Comparison of ENCODE assay signal across 10 mouse cellular contexts in genomic region chr14:55338500-55338899, GRCm38 (mm10).
DNase-seq lines count a peak whose midpoint lies in the region; ATAC-seq and TF ChIP-seq lines count a peak whose summit lies in the region.
"Had no signal": no experiment of that assay in that cellular context is flagged by ENCODE, and none has a peak within 500 bp of the region (broad histone marks: within the 10 kb centered on the region; RNA-seq: fewer than 3 reads in every experiment).

No protein-coding gene starts in this region.

- no peaks in the 10 kb centered on the region for H3K9me3 ChIP-seq in heart, embryonic 10.5 days
- no peaks in the 10 kb centered on the region for H3K9me3 ChIP-seq in lung, embryonic 14.5 days (ENCODE audit: low read depth, low read length)
- H3K9me3 ChIP-seq in forebrain, postnatal 0 days (ENCODE audit: low read length), result no peaks in the 10 kb centered on the region
- H3K9me3 ChIP-seq: kidney, embryonic 15.5 days; limb, embryonic 12.5 days had no signal

- 30% methylated on average over 7 of the region's 7 CpGs for WGBS in heart, embryonic 10.5 days
- WGBS in lung, embryonic 14.5 days, result 28% methylated on average over 7 of the region's 7 CpGs
- WGBS in lung, adult 2 months, result 23% methylated on average over 7 of the region's 7 CpGs
- WGBS in forebrain, postnatal 0 days, result 14% methylated on average over 7 of the region's 7 CpGs
- WGBS in thymus, adult 2 months, result 55% methylated on average over 7 of the region's 7 CpGs

- no peak for TF ChIP-seq CTCF in lung, embryonic 14.5 days (IDR thresholded peaks at IDR 0.05; ENCODE audit: low read depth)
- TF ChIP-seq CTCF in lung, adult 2 months (IDR thresholded peaks at IDR 0.05; ENCODE audit: insufficient read depth, low read length), result no peak
- no peak for TF ChIP-seq CTCF in brain, embryonic 14.5 days (IDR thresholded peaks at IDR 0.05; ENCODE audit: borderline replicate concordance, extremely low read depth, insufficient read depth, insufficient read length)
- no peak for TF ChIP-seq CTCF in forebrain, postnatal 0 days (IDR thresholded peaks at IDR 0.05; ENCODE audit: low read depth)
- no peak for TF ChIP-seq CTCF in thymus, adult 2 months (IDR thresholded peaks at IDR 0.05; ENCODE audit: borderline replicate concordance, control insufficient read depth, extremely low read depth, insufficient read depth, low read length, poor library complexity)

- no peak for DNase-seq in heart, embryonic 10.5 days (ENCODE audit: low spot score)
- DNase-seq in heart, postnatal 36 days, result no peak
- peak; percentile 16 for DNase-seq in lung, embryonic 14.5 days
- DNase-seq in lung, adult 2 months, result no peak
- DNase-seq in brain, embryonic 14.5 days (ENCODE audit: low read depth), result peak; percentile 80
- peak; percentile 68 for DNase-seq in forebrain, postnatal 0 days
- no peak for DNase-seq in thymus, adult 2 months
- DNase-seq: spleen, adult 18-20 months had no signal

- no peak for ATAC-seq in lung, embryonic 14.5 days (ENCODE audit: insufficient read depth)
- peak; percentile 68 for ATAC-seq in forebrain, postnatal 0 days

- H3K9ac ChIP-seq in lung, embryonic 14.5 days, result no peak overlapping the region
- no peak overlapping the region for H3K9ac ChIP-seq in forebrain, postnatal 0 days
- H3K9ac ChIP-seq: kidney, embryonic 15.5 days had no signal

- H3K4me2 ChIP-seq in lung, embryonic 14.5 days, result no peak overlapping the region
- H3K4me2 ChIP-seq in forebrain, postnatal 0 days (ENCODE audit: low read depth), result no peak overlapping the region
- H3K4me2 ChIP-seq: kidney, embryonic 15.5 days; limb, embryonic 12.5 days had no signal

- 0 out of 2 replicates have a peak overlapping the region, but pooled peaks have one; percentile 47 for H3K27ac ChIP-seq in heart, embryonic 10.5 days
- H3K27ac ChIP-seq in lung, embryonic 14.5 days (ENCODE audit: low read depth), result no peak overlapping the region
- peak overlapping the region; percentile 69 for H3K27ac ChIP-seq in forebrain, postnatal 0 days (ENCODE audit: low read depth, low read length)
- no peak overlapping the region for H3K27ac ChIP-seq in thymus, adult 2 months (ENCODE audit: control insufficient read depth, insufficient read depth, low read length)
- H3K27ac ChIP-seq: kidney, embryonic 15.5 days had no signal

- H3K4me1 ChIP-seq in heart, embryonic 10.5 days, result peaks cover 10% of the 10 kb centered on the region
- no peaks in the 10 kb centered on the region for H3K4me1 ChIP-seq in lung, embryonic 14.5 days (ENCODE audit: insufficient read depth)
- H3K4me1 ChIP-seq in lung, adult 2 months (ENCODE audit: control insufficient read depth, insufficient read depth, low read length), result peaks cover 15% of the 10 kb centered on the region
- peaks cover 15% of the 10 kb centered on the region for H3K4me1 ChIP-seq in forebrain, postnatal 0 days (ENCODE audit: insufficient read depth)
- no peaks in the 10 kb centered on the region for H3K4me1 ChIP-seq in thymus, adult 2 months (replicated peaks; ENCODE audit: control insufficient read depth, insufficient read depth, low read length)
- H3K4me1 ChIP-seq: kidney, embryonic 15.5 days; limb, embryonic 12.5 days had no signal

- H3K36me3 ChIP-seq in heart, embryonic 10.5 days, result no peaks in the 10 kb centered on the region
- no peaks in the 10 kb centered on the region for H3K36me3 ChIP-seq in lung, embryonic 14.5 days (ENCODE audit: insufficient read depth)
- no peaks in the 10 kb centered on the region for H3K36me3 ChIP-seq in forebrain, postnatal 0 days (ENCODE audit: insufficient read depth)
- H3K36me3 ChIP-seq in thymus, adult 2 months (ENCODE audit: control insufficient read depth, insufficient read depth, low read length), result no peaks in the 10 kb centered on the region
- H3K36me3 ChIP-seq: kidney, embryonic 15.5 days; limb, embryonic 12.5 days had no signal

- no peak for TF ChIP-seq POLR2A in lung, adult 2 months (IDR thresholded peaks at IDR 0.05; ENCODE audit: borderline replicate concordance, extremely low read depth, low read depth, low read length)
- no peak for TF ChIP-seq POLR2A in brain, embryonic 14.5 days (IDR thresholded peaks at IDR 0.05; ENCODE audit: borderline replicate concordance, extremely low read depth, insufficient read depth, insufficient read length, poor library complexity, severe bottlenecking)
- no peak for TF ChIP-seq POLR2A in thymus, adult 2 months (IDR thresholded peaks at IDR 0.05; ENCODE audit: control insufficient read depth, extremely low read depth, insufficient read depth, low read length, poor library complexity)

- no peaks in the 10 kb centered on the region for H3K27me3 ChIP-seq in heart, embryonic 10.5 days (ENCODE audit: insufficient read depth, poor library complexity, severe bottlenecking)
- H3K27me3 ChIP-seq in lung, embryonic 14.5 days (ENCODE audit: insufficient read depth, low read length), result no peaks in the 10 kb centered on the region
- no peaks in the 10 kb centered on the region for H3K27me3 ChIP-seq in forebrain, postnatal 0 days (ENCODE audit: insufficient read depth, low read length)
- no peaks in the 10 kb centered on the region for H3K27me3 ChIP-seq in thymus, adult 2 months (ENCODE audit: control insufficient read depth, insufficient read depth, low read length)
- H3K27me3 ChIP-seq: kidney, embryonic 15.5 days; limb, embryonic 12.5 days had no signal

- H3K4me3 ChIP-seq in heart, embryonic 10.5 days, result no peak overlapping the region
- H3K4me3 ChIP-seq in lung, embryonic 14.5 days (ENCODE audit: low read depth, low read length), result no peak overlapping the region
- H3K4me3 ChIP-seq in lung, adult 2 months (replicated peaks; ENCODE audit: extremely low read depth, low read depth, low read length), result no peak overlapping the region
- H3K4me3 ChIP-seq in forebrain, postnatal 0 days (ENCODE audit: low read depth, low read length), result no peak overlapping the region
- H3K4me3 ChIP-seq in thymus, adult 2 months (ENCODE audit: control insufficient read depth, insufficient read depth, low read length), result no peak overlapping the region
- H3K4me3 ChIP-seq: kidney, embryonic 15.5 days; limb, embryonic 12.5 days had no signal

- intact Hi-C loops in heart, postnatal 36 days (cut with DNase I), result no loop called here

Comparison
In these comparisons a context has a peak if more than half of its experiments do, and no peak if none do; other contexts are left out.
1. DNase-seq: peak in lung, embryonic 14.5 days (single experiment), brain, embryonic 14.5 days (single experiment) and forebrain, postnatal 0 days (single experiment); none in heart, embryonic 10.5 days (single experiment), heart, postnatal 36 days (0 of 2), lung, adult 2 months (single experiment) and thymus, adult 2 months (single experiment).
2. H3K27ac ChIP-seq: peak in heart, embryonic 10.5 days (single experiment) and forebrain, postnatal 0 days (single experiment); none in lung, embryonic 14.5 days (single experiment) and thymus, adult 2 months (single experiment).